Mouse (Mus musculus) heart, adult 11 months (tissue): ENCODE measurements at regions not wholly inside any gene's neighbourhood (a gene's known extent, or its start where the extent isn't known, plus 50 kb on each side); places are given as distances from the start of the nearest gene placed in this dataset.

Source experiments
- DNase-seq: peaks from one replicate; pipeline ENCODE4 v3.0.0; 2022

- peak; percentile 92 for DNase-seq
Measured at GRCm38 (mm10) chr8:115626396-115627136, 81.0 kb downstream of the Maf start.

DNA sequence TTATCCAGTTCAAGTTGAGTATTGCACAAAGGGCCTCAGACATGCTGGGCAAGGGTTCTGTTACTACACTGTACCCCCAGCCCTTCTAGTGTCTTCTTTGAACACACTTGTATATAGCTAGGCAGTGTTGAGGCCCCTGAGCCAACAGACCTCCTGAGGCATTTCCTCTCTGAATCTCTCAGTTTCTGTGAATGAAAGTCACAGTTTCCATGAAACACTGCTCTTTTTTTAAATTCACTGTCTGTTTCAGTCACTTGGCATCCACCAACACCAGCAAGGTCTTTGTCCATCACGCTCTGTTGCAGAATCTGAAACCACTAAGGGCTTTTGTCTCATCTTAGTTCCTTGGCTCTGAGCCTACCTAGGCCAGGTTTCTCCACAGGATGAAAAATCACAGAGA, 82.5 kb downstream of the Maf start:
- peak; percentile 66 for DNase-seq

DNA sequence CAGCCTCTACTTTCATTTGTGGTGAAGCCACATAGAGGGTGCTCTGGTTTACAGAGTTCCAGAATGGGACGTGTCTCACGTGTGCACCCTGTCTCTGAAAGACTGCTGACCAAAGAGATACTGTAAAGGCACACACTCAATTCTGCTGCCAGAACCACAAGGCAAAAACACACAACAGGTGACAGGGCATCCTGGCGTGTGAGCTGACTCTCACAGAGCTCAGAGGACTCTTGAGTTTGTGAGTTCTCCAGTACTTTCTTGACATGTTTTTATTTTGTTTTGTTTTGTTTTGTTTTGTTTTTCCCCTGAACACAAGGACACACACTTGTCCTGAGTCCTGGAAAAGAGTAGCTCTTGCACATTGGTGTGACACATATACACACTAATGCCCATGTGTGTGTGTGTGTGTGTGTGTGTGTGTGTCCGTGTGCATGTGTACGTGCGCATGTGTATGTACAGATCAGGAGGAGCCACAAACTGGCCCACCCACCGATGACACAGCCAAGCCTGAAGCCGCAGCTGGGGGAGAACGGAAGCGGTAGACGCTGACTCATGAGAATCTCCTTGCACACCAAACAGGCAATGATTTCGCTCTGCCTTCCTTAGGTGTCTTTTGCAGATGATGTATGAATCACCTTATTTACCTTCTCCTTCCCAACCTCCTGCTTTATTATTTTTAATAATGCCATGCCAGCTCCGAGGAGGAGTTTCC, 89.4 kb downstream of the Maf start:
- DNase-seq, result peak; percentile 97

DNA sequence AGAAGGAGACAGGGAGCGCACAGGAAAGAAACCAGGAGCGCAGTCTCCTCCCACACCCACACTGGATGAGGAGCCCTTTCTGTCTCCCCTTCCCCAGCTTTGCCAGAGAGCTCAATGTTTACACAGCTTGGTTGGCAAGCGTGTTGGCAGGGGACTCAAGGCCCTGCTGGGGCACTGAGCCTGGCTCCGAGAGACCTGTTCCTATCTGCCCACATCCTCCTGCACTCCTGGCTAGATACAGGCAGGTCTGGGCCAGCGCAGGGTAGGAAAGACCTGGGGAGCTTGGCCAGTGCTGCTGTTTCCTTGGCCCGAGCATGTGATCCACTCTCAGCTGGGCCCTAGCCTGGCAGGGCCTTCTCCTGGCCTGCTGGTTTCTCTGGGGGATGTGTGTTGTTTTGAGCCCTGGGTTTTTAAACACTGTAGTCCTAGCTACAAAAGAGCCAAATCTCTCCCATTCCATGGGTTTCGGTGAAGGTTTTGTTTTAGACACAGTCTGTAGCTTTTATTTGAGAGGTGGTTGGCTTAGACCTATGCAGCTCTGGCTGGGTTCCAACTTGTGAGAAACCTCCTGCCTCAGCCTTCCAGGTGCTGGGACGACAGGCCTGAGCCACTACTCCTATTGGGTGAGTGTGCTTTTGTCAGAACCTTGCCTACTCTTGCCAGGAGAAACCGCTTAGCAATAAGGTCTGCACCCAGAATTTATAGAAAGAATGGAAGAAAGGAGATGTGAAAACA, 90.6 kb downstream of the Maf start:
- DNase-seq, result no peak

- peak; percentile 98 for DNase-seq
Measured at GRCm38 (mm10) chr8:115613946-115614584, 93.5 kb downstream of the Maf start.

DNA sequence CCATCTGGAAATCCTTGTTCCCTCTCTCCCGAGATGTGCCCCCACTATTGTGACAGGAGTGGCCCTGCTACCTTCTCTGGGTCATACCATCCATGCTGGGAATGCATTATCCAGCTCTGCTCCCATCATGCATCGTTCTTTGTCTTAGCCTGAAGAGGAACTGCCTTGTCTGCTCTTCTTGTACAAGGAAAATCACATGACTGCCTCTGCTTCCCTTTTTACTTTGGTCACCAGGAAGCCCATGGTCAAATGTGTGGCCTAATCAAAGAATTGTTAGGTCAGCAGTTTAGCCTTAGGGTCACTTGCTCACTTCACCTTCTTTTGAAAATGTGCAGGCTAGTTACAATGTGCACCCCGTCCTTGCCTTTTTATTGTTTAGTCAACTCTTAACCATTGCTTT, 95.5 kb downstream of the Maf start:
- DNase-seq, result peak; percentile 97

DNA sequence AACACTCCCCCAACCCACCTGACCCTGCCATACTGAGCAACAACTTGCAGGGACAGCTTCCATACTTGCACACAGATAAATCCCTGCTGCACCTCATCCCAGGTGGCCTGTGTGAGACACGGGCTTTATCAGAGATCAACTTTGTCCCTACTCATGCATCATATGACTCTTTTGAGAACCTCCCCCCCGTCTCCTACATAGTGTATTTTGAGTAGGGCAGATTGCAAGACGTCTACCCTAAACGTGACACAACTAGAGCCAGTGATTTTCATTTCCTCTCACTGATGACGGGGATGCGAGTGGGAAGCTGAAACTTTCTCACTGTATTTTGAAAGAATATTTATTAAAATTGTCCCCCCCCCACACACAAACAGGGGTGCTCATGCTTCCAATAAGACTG, 107.8 kb downstream of the Maf start:
- peak; percentile 68 for DNase-seq

DNA sequence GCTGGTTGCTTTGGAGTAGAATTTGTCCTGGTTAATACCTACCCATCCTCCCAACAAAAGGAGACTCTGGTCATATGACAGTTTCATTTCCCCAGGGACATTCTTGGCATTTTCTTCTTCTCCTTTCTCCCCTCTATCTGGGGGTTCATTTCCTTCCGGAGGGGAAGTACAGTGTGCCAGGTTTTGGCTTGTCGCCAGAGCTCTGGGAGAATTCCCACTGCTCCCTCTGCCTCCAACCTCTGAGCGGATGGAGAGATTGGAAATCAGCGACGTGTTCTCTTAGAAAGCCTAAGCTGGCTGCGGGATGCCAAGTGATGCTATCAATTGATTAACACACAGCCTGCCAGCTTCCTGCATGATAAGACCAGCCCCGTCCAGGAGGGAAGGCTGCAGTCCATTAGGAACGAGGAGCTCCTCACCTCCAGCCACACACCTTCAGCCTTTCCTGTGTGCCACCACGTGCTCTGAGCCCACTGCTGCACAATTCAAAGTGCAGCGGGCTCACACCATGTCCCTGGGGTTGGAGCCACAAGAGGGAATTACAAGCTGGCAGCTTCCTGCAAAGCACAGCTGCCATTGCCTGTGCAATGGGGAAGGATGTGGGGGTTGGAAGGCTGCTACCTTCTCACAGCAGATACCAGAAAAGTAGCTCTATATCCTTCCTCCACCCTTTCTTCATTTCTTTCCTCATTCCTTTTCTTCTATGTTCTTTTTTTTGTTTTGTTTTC, 110.2 kb downstream of the Maf start:
- peak; percentile 96 for DNase-seq

- peak; percentile 34 for DNase-seq
Measured at GRCm38 (mm10) chr8:115589721-115590120, 117.9 kb downstream of the Maf start.

GRCm38 (mm10) chr8:115589076-115589475, 118.5 kb downstream of the Maf start:
- peak; percentile 43 for DNase-seq

- peak; percentile 92 for DNase-seq
Measured at GRCm38 (mm10) chr8:115584311-115584907, 123.2 kb downstream of the Maf start.

DNA sequence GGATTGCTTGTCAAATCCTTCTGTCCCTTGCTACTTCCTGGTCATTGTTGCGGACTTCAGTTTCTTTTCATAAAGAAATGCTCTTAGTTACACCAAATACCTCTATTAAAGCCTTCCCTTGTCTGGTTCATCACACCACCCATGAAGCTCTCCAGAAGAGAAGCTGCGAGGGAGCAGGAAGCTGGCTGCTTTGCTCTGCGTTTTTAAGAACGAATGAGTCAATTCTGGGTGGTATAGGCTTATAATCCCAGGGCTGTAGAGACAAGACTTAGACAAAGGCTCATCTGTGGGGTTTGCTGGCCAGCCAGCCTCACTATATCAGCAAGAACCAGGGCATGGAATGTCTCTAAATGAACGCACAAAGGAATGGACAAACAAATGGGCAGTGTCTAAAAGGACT, 124.4 kb downstream of the Maf start:
- peak; percentile 93 for DNase-seq

- DNase-seq, result peak; percentile 97
Measured at GRCm38 (mm10) chr8:115581940-115582517, 125.6 kb downstream of the Maf start.

DNA sequence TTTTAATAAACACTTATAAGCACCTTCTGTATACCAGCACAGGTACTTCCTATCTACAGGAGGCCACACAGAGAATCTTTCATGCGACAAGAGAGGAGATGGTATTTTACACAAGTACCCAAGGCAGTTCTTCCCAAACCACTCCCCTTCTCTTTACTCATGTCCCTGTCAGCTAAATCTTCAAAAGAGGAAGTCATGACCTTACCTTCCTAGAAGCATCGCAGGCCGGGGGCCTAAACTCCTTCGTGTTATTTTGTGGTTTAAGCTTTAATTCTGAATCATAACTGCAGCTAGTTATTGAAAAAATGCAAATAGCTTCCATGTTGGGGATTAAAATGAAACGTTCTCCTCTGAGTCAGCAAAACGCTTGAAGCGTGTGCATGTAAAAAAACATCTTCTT, 139.2 kb downstream of the Maf start:
- peak; percentile 67 for DNase-seq

GRCm38 (mm10) chr8:115565768-115566167, 141.8 kb downstream of the Maf start:
- peak; percentile 62 for DNase-seq

GRCm38 (mm10) chr8:115562362-115562761, 145.2 kb downstream of the Maf start:
- DNase-seq, result no peak

DNA sequence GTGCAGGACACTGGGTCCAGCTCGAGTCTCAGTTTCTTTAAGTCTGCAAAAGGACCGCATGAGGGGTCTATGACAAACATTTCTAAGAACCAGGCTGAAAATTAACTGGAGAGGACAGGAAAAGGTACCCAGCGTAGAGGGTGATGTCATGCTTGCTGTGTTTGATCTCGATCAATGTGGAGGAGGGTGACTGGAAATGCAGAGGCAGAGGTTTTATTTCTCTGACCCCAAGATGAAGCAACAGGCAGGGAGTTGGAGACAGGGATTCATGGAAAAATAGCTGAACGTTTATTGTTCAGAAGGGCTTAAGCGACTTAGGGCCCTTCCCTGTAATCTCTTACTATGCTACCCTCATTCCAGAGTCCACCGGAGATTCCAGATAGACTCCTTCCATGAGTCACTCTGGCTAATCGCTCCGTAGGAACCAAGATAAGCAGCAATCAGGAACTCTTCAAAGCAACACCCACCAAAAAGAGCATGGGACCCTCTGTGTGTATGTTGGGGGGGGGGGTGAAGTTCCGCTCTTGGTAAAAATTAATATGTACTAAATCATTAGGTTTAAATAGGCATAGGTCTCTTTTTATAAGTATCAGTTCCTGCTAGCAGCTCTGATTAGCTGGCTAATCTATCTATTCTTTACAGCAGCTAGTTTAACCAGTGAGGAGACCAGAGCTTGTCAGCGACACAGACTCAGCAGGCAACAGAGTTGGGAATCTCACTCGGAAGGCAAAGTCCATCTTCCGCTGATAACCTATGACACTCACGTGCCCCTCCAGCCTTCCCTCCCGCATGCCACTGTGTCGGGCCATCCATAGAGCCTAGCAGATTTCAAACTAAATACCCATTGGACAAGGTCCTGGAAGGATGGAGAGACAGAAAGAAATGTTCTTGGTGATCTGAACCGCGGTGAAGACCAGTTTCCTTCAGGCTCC, 146.3 kb downstream of the Maf start:
- DNase-seq, result no peak

GRCm38 (mm10) chr8:115555452-115555851, 152.1 kb downstream of the Maf start:
- DNase-seq, result peak; percentile 96

- no peak for DNase-seq
Measured at GRCm38 (mm10) chr8:115554185-115554584, 153.4 kb downstream of the Maf start.

GRCm38 (mm10) chr8:115551262-115551661, 156.3 kb downstream of the Maf start:
- DNase-seq, result no peak

GRCm38 (mm10) chr8:115549112-115549511, 158.5 kb downstream of the Maf start:
- DNase-seq, result no peak
